In genomic region chr10:19891686-19892085, GRCm38 (mm10) we compare ENCODE assay signal across 24 mouse cellular contexts. TPM values are rescaled to one million over a fixed set of nuclear protein-coding genes. Genes with fewer than 3 reads are reported as not detected.
DNase-seq lines count a peak whose midpoint lies in the region; ATAC-seq and TF ChIP-seq lines count a peak whose summit lies in the region.
"Had no signal": no experiment of that assay in that cellular context is flagged by ENCODE, and none has a peak within 500 bp of the region (broad histone marks: within the 10 kb centered on the region; RNA-seq: fewer than 3 reads in every experiment).

No protein-coding gene starts in this region.

- no peaks in the 10 kb centered on the region for H3K4me1 ChIP-seq in hindbrain, postnatal 0 days (ENCODE audit: insufficient read depth, low read length)
- H3K4me1 ChIP-seq in hindbrain, embryonic 12.5 days, result no peaks in the 10 kb centered on the region
- H3K4me1 ChIP-seq: neural tube, embryonic 13.5 days; stomach, embryonic 15.5 days had no signal

- TF ChIP-seq CTCF in hindbrain, postnatal 0 days (IDR thresholded peaks at IDR 0.05; ENCODE audit: low read depth), result peak; percentile 21
- TF ChIP-seq CTCF in brain, embryonic 14.5 days (IDR thresholded peaks at IDR 0.05; ENCODE audit: borderline replicate concordance, extremely low read depth, insufficient read depth, insufficient read length), result no peak

- no peak overlapping the region for H3K4me3 ChIP-seq in hindbrain, postnatal 0 days (ENCODE audit: low read length)
- H3K4me3 ChIP-seq in hindbrain, embryonic 12.5 days, result no peak overlapping the region
- H3K4me3 ChIP-seq: left cerebral cortex, adult 2 months; midbrain, embryonic 10.5 days; myocyte; neural tube, embryonic 13.5 days; stomach, embryonic 15.5 days had no signal

- no peaks in the 10 kb centered on the region for H3K36me3 ChIP-seq in hindbrain, postnatal 0 days (ENCODE audit: insufficient read depth, low read length)
- no peaks in the 10 kb centered on the region for H3K36me3 ChIP-seq in hindbrain, embryonic 12.5 days
- H3K36me3 ChIP-seq: stomach, embryonic 15.5 days had no signal

- 51% methylated on average over 3 of the region's 3 CpGs for WGBS in hindbrain, postnatal 0 days
- 51% methylated on average over 3 of the region's 3 CpGs for WGBS in hindbrain, embryonic 12.5 days

- no peak for ATAC-seq in hindbrain, postnatal 0 days
- ATAC-seq in hindbrain, embryonic 12.5 days (ENCODE audit: low FRiP score), result no peak
- no peak for ATAC-seq in inflammation-experienced regulatory T-cells, adult 6 months
- ATAC-seq: intestine, embryonic 16.5 days; midbrain, embryonic 16.5 days had no signal

- no peak for TF ChIP-seq POLR2A in brain, embryonic 14.5 days (IDR thresholded peaks at IDR 0.05; ENCODE audit: borderline replicate concordance, extremely low read depth, insufficient read depth, insufficient read length, poor library complexity, severe bottlenecking)

- H3K27me3 ChIP-seq in hindbrain, postnatal 0 days (ENCODE audit: insufficient read depth, low read length), result no peaks in the 10 kb centered on the region
- no peaks in the 10 kb centered on the region for H3K27me3 ChIP-seq in hindbrain, embryonic 12.5 days
- H3K27me3 ChIP-seq: neural tube, embryonic 13.5 days; stomach, embryonic 15.5 days had no signal

- no peak overlapping the region for H3K4me2 ChIP-seq in hindbrain, postnatal 0 days (ENCODE audit: low read depth, low read length)
- no peak overlapping the region for H3K4me2 ChIP-seq in hindbrain, embryonic 12.5 days (replicated peaks)
- H3K4me2 ChIP-seq: hindbrain, embryonic 14.5 days; neural tube, embryonic 13.5 days; stomach, embryonic 15.5 days had no signal

- no peaks in the 10 kb centered on the region for H3K9me3 ChIP-seq in hindbrain, postnatal 0 days (ENCODE audit: low read length)
- no peaks in the 10 kb centered on the region for H3K9me3 ChIP-seq in hindbrain, embryonic 12.5 days (replicated peaks)
- H3K9me3 ChIP-seq: midbrain, embryonic 10.5 days; neural tube, embryonic 13.5 days; stomach, embryonic 15.5 days had no signal

- H3K27ac ChIP-seq in hindbrain, postnatal 0 days, result no peak overlapping the region
- H3K27ac ChIP-seq in hindbrain, embryonic 12.5 days, result no peak overlapping the region
- H3K27ac ChIP-seq: hindbrain, embryonic 14.5 days; left cerebral cortex, adult 2 months; liver, embryonic 14.5 days; macrophage; midbrain, embryonic 10.5 days; neural tube, embryonic 13.5 days; stomach, embryonic 15.5 days had no signal

- peak; percentile 12 for DNase-seq in hindbrain, postnatal 0 days (ENCODE audit: low spot score)
- peak; percentile 14 for DNase-seq in thymus, postnatal 14 days
- no peak for DNase-seq in thymus, adult 18-20 months
- peak; percentile 8 for DNase-seq in brain, embryonic 14.5 days (ENCODE audit: low read depth)
- no peak for DNase-seq in gastrocnemius, adult 8-10 months (ENCODE audit: low spot score in 2 of 2)
- DNase-seq: adrenal gland, postnatal 10 days; B cell, adult 2 months; cerebellum, adult 8-10 months; kidney, postnatal 36 days; layer of hippocampus, adult 9-11 months had no signal

- no peak overlapping the region for H3K9ac ChIP-seq in hindbrain, postnatal 0 days (replicated peaks; ENCODE audit: low read length)
- no peak overlapping the region for H3K9ac ChIP-seq in hindbrain, embryonic 12.5 days
- H3K9ac ChIP-seq: hindbrain, embryonic 14.5 days; liver, embryonic 14.5 days; neural tube, embryonic 13.5 days; stomach, embryonic 15.5 days had no signal

RNA-seq across cellular contexts. Expression of gene Pex7, which starts 15.8 kb away (rescaled TPM):
- total RNA-seq in hindbrain, postnatal 0 days (2014; rRNA removed), result 30.6 and 40.6 TPM in 2 replicates
- 39.7 and 44.6 TPM in 2 replicates for polyA plus RNA-seq in hindbrain, postnatal 0 days (2015; fragmentation: Nextera tagmentation; extraction: Ambion mirVana)
- polyA plus RNA-seq in hindbrain, embryonic 12.5 days (2016; fragmentation: Nextera tagmentation; extraction: Ambion mirVana), result 29.3 and 30.1 TPM in 2 replicates
- 18.7 and 23.6 TPM in 2 replicates for polyA plus RNA-seq in brain, embryonic 14.5 days (2012; rRNA removed)
- 10 to 100 TPM in 1 of 3 experiments, 1 to 10 TPM in 2; 1.6 to 12.6 (median 5.8) TPM for polyA plus RNA-seq in inflammation-experienced regulatory T-cells, adult 6 months (2017; shearing (Covaris generic))
- 10 to 100 TPM; 20.6 to 25.0 (median 24.3) TPM for total RNA-seq in gastrocnemius, adult 8-10 months (2022)

RNA-seq across cellular contexts. Expression of gene Slc35d3, which starts 40.4 kb away (rescaled TPM):
- 4.3 and 4.5 TPM in 2 replicates for total RNA-seq in hindbrain, postnatal 0 days (2014; rRNA removed)
- 2.9 and 3.5 TPM in 2 replicates for polyA plus RNA-seq in hindbrain, postnatal 0 days (2015; fragmentation: Nextera tagmentation; extraction: Ambion mirVana)
- 0.79 and 0.93 TPM in 2 replicates for polyA plus RNA-seq in hindbrain, embryonic 12.5 days (2016; fragmentation: Nextera tagmentation; extraction: Ambion mirVana)
- polyA plus RNA-seq in brain, embryonic 14.5 days (2012; rRNA removed), result 1.7 and 2.1 TPM in 2 replicates
- not detected for polyA plus RNA-seq in inflammation-experienced regulatory T-cells, adult 6 months (2017; shearing (Covaris generic))
- total RNA-seq in gastrocnemius, adult 8-10 months (2022), result not detected
- total RNA-seq: heart, adult 8-10 months; heart, postnatal 25 days had no signal
- polyA plus RNA-seq: myocyte had no signal

RNA-seq across cellular contexts. Expression of gene Map3k5, which starts 42.6 kb away (rescaled TPM):
- total RNA-seq in hindbrain, postnatal 0 days (2014; rRNA removed), result 4.6 and 5.5 TPM in 2 replicates
- 0.91 and 1.4 TPM in 2 replicates for polyA plus RNA-seq in hindbrain, postnatal 0 days (2015; fragmentation: Nextera tagmentation; extraction: Ambion mirVana)
- 1.3 TPM in 2 replicates for polyA plus RNA-seq in hindbrain, embryonic 12.5 days (2016; fragmentation: Nextera tagmentation; extraction: Ambion mirVana)
- polyA plus RNA-seq in brain, embryonic 14.5 days (2012; rRNA removed), result 1.2 and 2.2 TPM in 2 replicates
- polyA plus RNA-seq in inflammation-experienced regulatory T-cells, adult 6 months (2017; shearing (Covaris generic)), result 10 to 100 TPM in 2 of 3 experiments, 1 to 10 TPM in 1; 9.3 to 14.3 (median 13.8) TPM
- 1 to 10 TPM; 6.0 to 8.3 (median 6.6) TPM for total RNA-seq in gastrocnemius, adult 8-10 months (2022)

Comparison
In these comparisons a context has a peak if more than half of its experiments do, and no peak if none do; other contexts are left out.
1. DNase-seq: peak in hindbrain, postnatal 0 days (single experiment), thymus, postnatal 14 days (single experiment) and brain, embryonic 14.5 days (single experiment); none in thymus, adult 18-20 months (0 of 2) and gastrocnemius, adult 8-10 months (0 of 2).